Mouse (Mus musculus) kidney, postnatal 0 days (tissue): ENCODE data around the gene Nlk. TPM values are rescaled to one million over a fixed set of nuclear protein-coding genes. Genes with fewer than 3 reads are reported as not detected.

Experiments used
- ATAC-seq: fragments of 200-750 bp; cut with Nextera tagmentation; replicated peaks from 2 replicates; pipeline ENCODE4 v1.8.0; 2017; ENCODE audit warnings: low read depth, moderate number of reproducible peaks, moderate TSS enrichment, moderate library complexity; ENCODE audit not compliant: low FRiP score
- DNase-seq: peaks from one replicate; pipeline ENCODE4 v3.0.0-alpha.2; 2016; ENCODE audit warnings: low spot score
- H3K27ac ChIP-seq: fragments of 300-500 bp; sonication (generic); 2 replicates; pipeline ENCODE4 v1.5.1; 2014; ENCODE audit warnings: mild to moderate bottlenecking
- H3K27me3 ChIP-seq: fragments of 300-500 bp; sonication (generic); 2 replicates; pipeline ENCODE4 v1.6.1; 2014; ENCODE audit warnings: low read length, mixed read lengths; ENCODE audit not compliant: insufficient read depth
- H3K36me3 ChIP-seq: fragments of 300-500 bp; sonication (generic); 2 replicates; pipeline ENCODE4 v1.6.1; 2014; ENCODE audit warnings: low read length, mixed read lengths; ENCODE audit not compliant: insufficient read depth
- H3K4me1 ChIP-seq: fragments of 300-500 bp; sonication (generic); replicated peaks from 2 replicates; pipeline ENCODE4 v1.6.1; 2014; ENCODE audit warnings: antibody characterized with exemption, low read length, mixed read lengths; ENCODE audit not compliant: insufficient read depth
- H3K4me2 ChIP-seq: fragments of 300-500 bp; sonication (generic); 2 replicates; pipeline ENCODE4 v1.6.1; 2014; ENCODE audit warnings: mild to moderate bottlenecking, low read length, moderate library complexity, mixed read lengths
- H3K4me3 ChIP-seq: fragments of 300-500 bp; sonication (generic); replicated peaks from 2 replicates; pipeline ENCODE4 v1.5.1; 2014; ENCODE audit warnings: low read depth, low read length
- H3K9ac ChIP-seq: fragments of 300-500 bp; sonication (generic); 2 replicates; pipeline ENCODE4 v1.6.1; 2014; ENCODE audit warnings: low read depth, low read length
- H3K9me3 ChIP-seq: fragments of 300-500 bp; sonication (generic); replicated peaks from 2 replicates; pipeline ENCODE4 v1.6.1; 2016; ENCODE audit warnings: low read length, inconsistent platforms, mixed read lengths
- CTCF ChIP-seq: IDR thresholded peaks from 2 replicates; pipeline ENCODE4 v1.5.1; 2016; ENCODE audit warnings: antibody characterized with exemption, low read depth, mild to moderate bottlenecking, moderate library complexity
- WGBS: fragments of 180-500 bp; shearing (Covaris S2); extraction: QIAGEN DNeasy Blood & Tissue Kit; methylation state at CpG from one replicate; pipeline ENCODE4 v1.1.7; 2014; 5-methylcytosine and 5-hydroxymethylcytosine counted together
- polyA plus RNA-seq: library from polyadenylated mRNA; unstranded; fragments of >200 nt; fragmentation: Nextera tagmentation; extraction: Ambion mirVana; gene quantifications from 2 replicates; pipeline ENCODE4 v1.2.1, GENCODE M21; 2015

Nlk gene
- polyA plus RNA-seq, 1 experiment from 2014 or later, result 20.8 TPM

- Histone ChIP-seq H3K27me3 (no peaks in the 10 kb centered on the region), H3K36me3 (no peaks in the 10 kb centered on the region), H3K4me3 (peak within 1 kb of the TSS; percentile 53), H3K4me2 (peak within 1 kb of the TSS; percentile 83), H3K9me3 (no peaks in the 10 kb centered on the region), H3K9ac (peak within 1 kb of the TSS; percentile 57), H3K4me1 (peaks cover 9% of the 10 kb centered on the region; the same call in 1 of the 2 replicates), H3K27ac (peak within 1 kb of the TSS; percentile 74)
- ATAC-seq, result peak; percentile 99
- under 1% methylated on average over 60 of the region's 60 CpGs for WGBS
- TF ChIP-seq CTCF, result peak; percentile 45
- DNase-seq, result peak; percentile 100
Measured at GRCm38 (mm10) chr11:78550168-78551058, 146.8 kb downstream of the Nlk start, which contains the start of gene Tmem97. Gene Tmem97, minus strand, starts transcription at chr11:78550777.

GRCm38 (mm10) chr11:78549491-78549987 is 147.6 kb downstream of the Nlk start:
- 5% methylated on average over 5 of the region's 5 CpGs for WGBS
- Histone ChIP-seq H3K9ac (no peak overlapping the region; the same call in 1 of the 2 replicates), H3K36me3 (no peaks in the 10 kb centered on the region), H3K27me3 (no peaks in the 10 kb centered on the region), H3K27ac (no peak overlapping the region), H3K4me3 (peak overlapping the region; percentile 53), H3K9me3 (no peaks in the 10 kb centered on the region), H3K4me2 (peak overlapping the region; percentile 83), H3K4me1 (peaks cover 9% of the 10 kb centered on the region; the same call in 1 of the 2 replicates)
- no peak for ATAC-seq
- no peak for DNase-seq
- no peak for TF ChIP-seq CTCF

- Histone ChIP-seq H3K9me3 (no peaks in the 10 kb centered on the region), H3K36me3 (peaks cover 6% of the 10 kb centered on the region; the same call in 1 of the 2 replicates), H3K27ac (no peak overlapping the region), H3K27me3 (no peaks in the 10 kb centered on the region), H3K4me1 (peaks cover 9% of the 10 kb centered on the region; the same call in 1 of the 2 replicates), H3K4me3 (no peak overlapping the region), H3K4me2 (no peak overlapping the region), H3K9ac (no peak overlapping the region)
- ATAC-seq (no peak), DNase-seq (no peak)
- 83% methylated on average over 2 of the region's 2 CpGs for WGBS
- TF ChIP-seq CTCF, result no peak
Measured at GRCm38 (mm10) chr11:78547718-78548460, 149.3 kb downstream of the Nlk start.

- 66% methylated on average over 8 of the region's 8 CpGs for WGBS
- no peaks in the 10 kb centered on the region for H3K27me3 ChIP-seq
- no peak overlapping the region for H3K4me3 ChIP-seq
- DNase-seq (no peak), ATAC-seq (no peak)
- TF ChIP-seq CTCF, result no peak
- H3K4me1 ChIP-seq, result peaks cover 9% of the 10 kb centered on the region; the same call in 1 of the 2 replicates
- H3K36me3 ChIP-seq, result peaks cover 15% of the 10 kb centered on the region; the same call in 1 of the 2 replicates
- H3K9me3 ChIP-seq, result no peaks in the 10 kb centered on the region
- no peak overlapping the region for H3K4me2 ChIP-seq
- H3K27ac ChIP-seq, result no peak overlapping the region
- H3K9ac ChIP-seq, result no peak overlapping the region
Measured at GRCm38 (mm10) chr11:78545181-78545580, 152.0 kb downstream of the Nlk start.

- H3K9ac ChIP-seq, result no peak overlapping the region
- H3K36me3 ChIP-seq, result peaks cover 15% of the 10 kb centered on the region; the same call in 1 of the 2 replicates
- no peaks in the 10 kb centered on the region for H3K9me3 ChIP-seq
- H3K4me3 ChIP-seq, result no peak overlapping the region
- DNase-seq (no peak), ATAC-seq (no peak)
- peak; percentile 42; the same call in 1 of the 2 replicates for TF ChIP-seq CTCF
- no peak overlapping the region for H3K4me2 ChIP-seq
- H3K27ac ChIP-seq, result no peak overlapping the region
- no peaks in the 10 kb centered on the region for H3K27me3 ChIP-seq
- peaks cover 7% of the 10 kb centered on the region; the same call in 1 of the 2 replicates for H3K4me1 ChIP-seq
- 95% methylated on average over 7 of the region's 7 CpGs for WGBS
Measured at GRCm38 (mm10) chr11:78544449-78545111, 152.6 kb downstream of the Nlk start.
